In genomic region chr8:108724818-108725506, GRCm38 (mm10) we compare ENCODE assay signal across 15 mouse cellular contexts.
DNase-seq lines count a peak whose midpoint lies in the region; ATAC-seq and TF ChIP-seq lines count a peak whose summit lies in the region.
"Had no signal": no experiment of that assay in that cellular context is flagged by ENCODE, and none has a peak within 500 bp of the region (broad histone marks: within the 10 kb centered on the region; RNA-seq: fewer than 3 reads in every experiment).

No protein-coding gene starts in this region.

- H3K9ac ChIP-seq in forebrain, embryonic 16.5 days (replicated peaks; ENCODE audit: low read depth, low read length), result no peak overlapping the region
- peak overlapping the region; percentile 22; the same call in 1 of the 2 replicates for H3K9ac ChIP-seq in ES-Bruce4 (ENCODE audit: low read depth, poor library complexity, severe bottlenecking)
- no peak overlapping the region for H3K9ac ChIP-seq in midbrain, embryonic 13.5 days (replicated peaks)
- H3K9ac ChIP-seq: neural tube, embryonic 13.5 days had no signal

- TF ChIP-seq EP300 in ES-Bruce4 (IDR thresholded peaks at IDR 0.05; ENCODE audit: insufficient read depth, low read depth, low read length), result 0 out of 2 replicates have a peak, but pooled peaks have one; percentile 41

- TF ChIP-seq POLR2A in ES-Bruce4 (IDR thresholded peaks at IDR 0.05; ENCODE audit: insufficient read depth, low read length), result no peak

- H3K4me2 ChIP-seq in forebrain, embryonic 16.5 days (ENCODE audit: low read length), result no peak overlapping the region
- peak overlapping the region; percentile 19; the same call in 1 of the 2 replicates for H3K4me2 ChIP-seq in midbrain, embryonic 13.5 days (replicated peaks)
- H3K4me2 ChIP-seq: neural tube, embryonic 13.5 days had no signal

- H3K4me3 ChIP-seq in forebrain, embryonic 10.5 days, result no peak overlapping the region
- no peak overlapping the region for H3K4me3 ChIP-seq in forebrain, embryonic 16.5 days (replicated peaks; ENCODE audit: low read length)
- no peak overlapping the region for H3K4me3 ChIP-seq in ES-Bruce4 (ENCODE audit: low read depth, low read length)
- no peak overlapping the region for H3K4me3 ChIP-seq in limb, embryonic 10.5 days
- no peak overlapping the region for H3K4me3 ChIP-seq in midbrain, embryonic 13.5 days (replicated peaks)
- H3K4me3 ChIP-seq: left cerebral cortex, adult 2 months; neural tube, embryonic 13.5 days had no signal

- TF ChIP-seq CTCF in ES-Bruce4 (IDR thresholded peaks at IDR 0.05; ENCODE audit: low read depth, low read length), result no peak

- H3K9me3 ChIP-seq in forebrain, embryonic 10.5 days, result no peaks in the 10 kb centered on the region
- H3K9me3 ChIP-seq in forebrain, embryonic 16.5 days (ENCODE audit: control insufficient read depth, low read length), result no peaks in the 10 kb centered on the region
- no peaks in the 10 kb centered on the region for H3K9me3 ChIP-seq in ES-Bruce4 (replicated peaks; ENCODE audit: control insufficient read depth, insufficient read depth, low read length, poor library complexity, severe bottlenecking)
- no peaks in the 10 kb centered on the region for H3K9me3 ChIP-seq in limb, embryonic 10.5 days (replicated peaks)
- no peaks in the 10 kb centered on the region for H3K9me3 ChIP-seq in midbrain, embryonic 13.5 days
- H3K9me3 ChIP-seq: neural tube, embryonic 13.5 days had no signal

- DNase-seq in forebrain, embryonic 10.5 days (ENCODE audit: extremely low spot score, low spot score), result no peak
- DNase-seq in limb, embryonic 10.5 days (ENCODE audit: low spot score), result no peak
- DNase-seq in cerebellum, postnatal 25 days, result no peak
- DNase-seq in gastrocnemius, postnatal 10 days, result no peak
- no peak for DNase-seq in layer of hippocampus, adult 11-12 months (ENCODE audit: low spot score)
- DNase-seq: adrenal gland, postnatal 10 days; cerebellum, adult 18-20 months; kidney, adult 9 months had no signal

- peaks cover 44% of the 10 kb centered on the region for H3K27me3 ChIP-seq in forebrain, embryonic 10.5 days (ENCODE audit: poor library complexity, severe bottlenecking)
- peaks cover 13% of the 10 kb centered on the region; the same call in 1 of the 2 replicates for H3K27me3 ChIP-seq in forebrain, embryonic 16.5 days (replicated peaks; ENCODE audit: control insufficient read depth, insufficient read depth, low read length)
- no peaks in the 10 kb centered on the region for H3K27me3 ChIP-seq in ES-Bruce4 (ENCODE audit: control insufficient read depth, insufficient read depth, low read length, poor library complexity, severe bottlenecking)
- H3K27me3 ChIP-seq in limb, embryonic 10.5 days (ENCODE audit: low read depth, poor library complexity, severe bottlenecking), result no peaks in the 10 kb centered on the region
- H3K27me3 ChIP-seq in midbrain, embryonic 13.5 days, result peaks cover 16% of the 10 kb centered on the region; the same call in 1 of the 2 replicates
- H3K27me3 ChIP-seq: Patski had no signal

- peak overlapping the region; percentile 84 for H3K27ac ChIP-seq in forebrain, embryonic 10.5 days
- H3K27ac ChIP-seq in forebrain, embryonic 16.5 days (ENCODE audit: low read length), result no peak overlapping the region
- peak overlapping the region; percentile 10; the same call in 1 of the 2 replicates for H3K27ac ChIP-seq in ES-Bruce4 (ENCODE audit: insufficient read depth, low read length)
- H3K27ac ChIP-seq in limb, embryonic 10.5 days, result peak overlapping the region; percentile 75
- no peak overlapping the region for H3K27ac ChIP-seq in midbrain, embryonic 13.5 days
- H3K27ac ChIP-seq: left cerebral cortex, adult 2 months; macrophage; neural tube, embryonic 13.5 days had no signal

- H3K4me1 ChIP-seq in forebrain, embryonic 10.5 days, result peaks cover 99% of the 10 kb centered on the region
- H3K4me1 ChIP-seq in forebrain, embryonic 16.5 days (replicated peaks; ENCODE audit: control insufficient read depth, insufficient read depth, low read length), result peaks cover 24% of the 10 kb centered on the region
- H3K4me1 ChIP-seq in ES-Bruce4 (ENCODE audit: control insufficient read depth, insufficient read depth, low read length), result peaks cover 25% of the 10 kb centered on the region
- peaks cover 92% of the 10 kb centered on the region for H3K4me1 ChIP-seq in limb, embryonic 10.5 days
- peaks cover 100% of the 10 kb centered on the region for H3K4me1 ChIP-seq in midbrain, embryonic 13.5 days (replicated peaks)

- WGBS in forebrain, embryonic 10.5 days, result 23% methylated on average over 11 of the region's 11 CpGs
- 47% methylated on average over 9 of the region's 11 CpGs for WGBS in forebrain, embryonic 16.5 days
- 17% methylated on average over 11 of the region's 11 CpGs for WGBS in limb, embryonic 10.5 days
- WGBS in midbrain, embryonic 13.5 days, result 24% methylated on average over 11 of the region's 11 CpGs

- H3K36me3 ChIP-seq in forebrain, embryonic 10.5 days (replicated peaks), result no peaks in the 10 kb centered on the region
- H3K36me3 ChIP-seq in forebrain, embryonic 16.5 days (ENCODE audit: control insufficient read depth, insufficient read depth), result no peaks in the 10 kb centered on the region
- H3K36me3 ChIP-seq in ES-Bruce4 (ENCODE audit: control insufficient read depth, insufficient read depth, low read length, poor library complexity, severe bottlenecking), result no peaks in the 10 kb centered on the region
- no peaks in the 10 kb centered on the region for H3K36me3 ChIP-seq in limb, embryonic 10.5 days
- H3K36me3 ChIP-seq in midbrain, embryonic 13.5 days, result no peaks in the 10 kb centered on the region
- H3K36me3 ChIP-seq: neural tube, embryonic 13.5 days had no signal

- ATAC-seq in forebrain, embryonic 16.5 days, result no peak
- no peak for ATAC-seq in midbrain, embryonic 13.5 days
- ATAC-seq: Patski had no signal

Comparison
In these comparisons a context has a peak if more than half of its experiments do, and no peak if none do; other contexts are left out.
1. H3K27ac ChIP-seq: peak in forebrain, embryonic 10.5 days (single experiment), ES-Bruce4 (single experiment) and limb, embryonic 10.5 days (single experiment); none in forebrain, embryonic 16.5 days (single experiment) and midbrain, embryonic 13.5 days (single experiment).